Mouse (Mus musculus): Measurements from ENCODE around the gene Atp1b2. TPM values are rescaled to one million over a fixed set of nuclear protein-coding genes. Genes with fewer than 3 reads are reported as not detected.

Gene Atp1b2
- total RNA-seq, 2 experiments from 2014 or later: 456 to 463 TPM

GRCm38 (mm10) chr11:69609416-69609815 is 3.7 kb upstream of the Atp1b2 start:
- DNase-seq (ENCODE audit: low spot score in 2 of 2): no peak

- DNase-seq (ENCODE audit: low spot score in 2 of 2): no peak
These were observed 2.8 kb upstream of the Atp1b2 start for GRCm38 (mm10) chr11:69608525-69608924.

GRCm38 (mm10) chr11:69606832-69607231 is 1.1 kb upstream of the Atp1b2 start:
- no peak for DNase-seq (ENCODE audit: low spot score in 2 of 2)

- no peak for DNase-seq (ENCODE audit: low spot score in 2 of 2)
These were observed 701 bp upstream of the Atp1b2 start for GRCm38 (mm10) chr11:69606491-69606795.

GRCm38 (mm10) chr11:69604795-69605664 is 712 bp downstream of the Atp1b2 start:
- DNase-seq (ENCODE audit: low spot score in 2 of 2): peak; percentile 49 to 66

- no peak for DNase-seq (ENCODE audit: low spot score in 2 of 2)
These were observed 1.4 kb downstream of the Atp1b2 start for GRCm38 (mm10) chr11:69604347-69604746.

GRCm38 (mm10) chr11:69603516-69603915 is 2.2 kb downstream of the Atp1b2 start:
- DNase-seq (ENCODE audit: low spot score in 2 of 2): no peak

GRCm38 (mm10) chr11:69601768-69602167 is 4.0 kb downstream of the Atp1b2 start:
- DNase-seq (ENCODE audit: low spot score in 2 of 2): no peak

- DNase-seq (ENCODE audit: low spot score in 2 of 2): peak; percentile 79 to 87
These were observed 5.6 kb downstream of the Atp1b2 start for GRCm38 (mm10) chr11:69600098-69600497.

GRCm38 (mm10) chr11:69599436-69599835 is 6.3 kb downstream of the Atp1b2 start:
- no peak for DNase-seq (ENCODE audit: low spot score in 2 of 2)

- DNase-seq (ENCODE audit: low spot score in 2 of 2): no peak
These were observed 10.9 kb downstream of the Atp1b2 start for GRCm38 (mm10) chr11:69594853-69595252.

GRCm38 (mm10) chr11:69592799-69593198 is 12.9 kb downstream of the Atp1b2 start:
- no peak for DNase-seq (ENCODE audit: low spot score in 2 of 2)

GRCm38 (mm10) chr11:69591899-69592637 is 13.7 kb downstream of the Atp1b2 start:
- DNase-seq (ENCODE audit: low spot score in 2 of 2): peak; percentile 84 to 89

- no peak for DNase-seq (ENCODE audit: low spot score in 2 of 2)
These were observed 14.3 kb downstream of the Atp1b2 start for GRCm38 (mm10) chr11:69591424-69591823.

GRCm38 (mm10) chr11:69590622-69591021 is 15.1 kb downstream of the Atp1b2 start:
- DNase-seq (ENCODE audit: low spot score in 2 of 2): no peak

- no peak for DNase-seq (ENCODE audit: low spot score in 2 of 2)
These were observed 16.4 kb downstream of the Atp1b2 start for GRCm38 (mm10) chr11:69589207-69589834.

GRCm38 (mm10) chr11:69585718-69586325 is 19.9 kb downstream of the Atp1b2 start:
- DNase-seq (ENCODE audit: low spot score in 2 of 2): no peak

GRCm38 (mm10) chr11:69584937-69585336 is 20.8 kb downstream of the Atp1b2 start:
- DNase-seq (ENCODE audit: low spot score in 2 of 2): no peak

- DNase-seq (ENCODE audit: low spot score in 2 of 2): no peak
These were observed 21.7 kb downstream of the Atp1b2 start for GRCm38 (mm10) chr11:69584008-69584407.

GRCm38 (mm10) chr11:69582230-69582805 is 23.4 kb downstream of the Atp1b2 start:
- no peak for DNase-seq (ENCODE audit: low spot score in 2 of 2)

GRCm38 (mm10) chr11:69581814-69582213 is 23.9 kb downstream of the Atp1b2 start:
- DNase-seq (ENCODE audit: low spot score in 2 of 2): no peak

Measured in layer of hippocampus, postnatal 10 days (tissue).